Mouse (Mus musculus): ENCODE data around the gene Hist1h4k. TPM values are rescaled to one million over a fixed set of nuclear protein-coding genes. Genes with fewer than 3 reads are reported as not detected.
"Not testable (repeated sequence)": the region's sequence is repeated elsewhere in the genome, so short reads cannot be mapped to it uniquely, and the experiment has no call there.

Gene Hist1h4k
- total and polyA plus RNA-seq, 2 experiments = 3.6 to 41.2 TPM

GRCm38 (mm10) chr13:21778814-21779766 lies 28.8 kb upstream of the Hist1h4k start:
- peak overlapping the region; percentile 57 for H3K4me3 ChIP-seq (ENCODE audit: insufficient read depth, low read depth, low read length)
- H3K27me3 ChIP-seq (ENCODE audit: control insufficient read depth, insufficient read depth, low read length) = no peaks in the 10 kb centered on the region
- H3K79me2 ChIP-seq (ENCODE audit: control insufficient read depth, insufficient read depth, low read length) = no peaks in the 10 kb centered on the region
- TF ChIP-seq POLR2A (IDR thresholded peaks at IDR 0.05; ENCODE audit: extremely low read depth, insufficient read depth, low read length) (no peak), CTCF (IDR thresholded peaks at IDR 0.05; ENCODE audit: low read depth, low read length) (no peak)
- WGBS = 3% methylated on average over 33 of the region's 33 CpGs
- peak overlapping the region; percentile 8; the same call in 1 of the 2 replicates for H3K27ac ChIP-seq (replicated peaks; ENCODE audit: insufficient read depth, low read depth, low read length)
- H3K9ac ChIP-seq (ENCODE audit: low read depth, low read length) = peak overlapping the region; percentile 69
- peak; percentile 68 for DNase-seq (ENCODE audit: extremely low read depth, low read depth, low spot score)
- H3K36me3 ChIP-seq (ENCODE audit: control insufficient read depth, insufficient read depth, low read length) = no peaks in the 10 kb centered on the region
- peaks cover 7% of the 10 kb centered on the region for H3K4me1 ChIP-seq (ENCODE audit: control insufficient read depth, insufficient read depth, low read length)

DNA sequence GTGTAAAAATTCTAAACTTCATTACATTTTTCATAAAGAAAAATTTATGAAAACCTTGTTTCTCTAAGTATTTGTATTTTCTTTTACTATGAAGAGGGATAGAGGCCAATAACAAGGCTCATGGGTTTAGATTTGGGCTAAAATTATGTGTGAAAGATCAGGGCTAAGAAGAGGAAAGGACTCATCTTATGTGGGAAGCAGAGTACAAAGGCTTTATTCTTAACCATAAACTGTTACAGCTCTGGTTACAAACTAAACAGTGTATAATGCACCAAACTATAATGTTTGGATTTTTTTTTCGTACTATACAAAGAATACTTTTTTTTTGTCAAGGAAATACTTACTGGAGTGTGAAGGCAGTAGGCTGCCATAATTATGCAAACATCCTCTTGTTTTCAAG lies 5.4 kb upstream of the Hist1h4k start:
- Histone ChIP-seq H3K4me1 (ENCODE audit: control insufficient read depth, insufficient read depth, low read length) (peaks cover 5% of the 10 kb centered on the region), H3K36me3 (ENCODE audit: control insufficient read depth, insufficient read depth, low read length) (no peaks in the 10 kb centered on the region), H3K4me3 (ENCODE audit: insufficient read depth, low read depth, low read length) (no peak overlapping the region), H3K9ac (ENCODE audit: low read depth, low read length) (no peak overlapping the region), H3K27me3 (ENCODE audit: control insufficient read depth, insufficient read depth, low read length) (no peaks in the 10 kb centered on the region), H3K27ac (replicated peaks; ENCODE audit: insufficient read depth, low read depth, low read length) (no peak overlapping the region), H3K79me2 (ENCODE audit: control insufficient read depth, insufficient read depth, low read length) (no peaks in the 10 kb centered on the region)
- WGBS = 87% methylated on average over 1 of the region's 1 CpGs
- TF ChIP-seq CTCF (IDR thresholded peaks at IDR 0.05; ENCODE audit: low read depth, low read length) = no peak
- no peak for TF ChIP-seq POLR2A (IDR thresholded peaks at IDR 0.05; ENCODE audit: extremely low read depth, insufficient read depth, low read length)
- DNase-seq (ENCODE audit: extremely low read depth, low read depth, low spot score) = no peak

DNA sequence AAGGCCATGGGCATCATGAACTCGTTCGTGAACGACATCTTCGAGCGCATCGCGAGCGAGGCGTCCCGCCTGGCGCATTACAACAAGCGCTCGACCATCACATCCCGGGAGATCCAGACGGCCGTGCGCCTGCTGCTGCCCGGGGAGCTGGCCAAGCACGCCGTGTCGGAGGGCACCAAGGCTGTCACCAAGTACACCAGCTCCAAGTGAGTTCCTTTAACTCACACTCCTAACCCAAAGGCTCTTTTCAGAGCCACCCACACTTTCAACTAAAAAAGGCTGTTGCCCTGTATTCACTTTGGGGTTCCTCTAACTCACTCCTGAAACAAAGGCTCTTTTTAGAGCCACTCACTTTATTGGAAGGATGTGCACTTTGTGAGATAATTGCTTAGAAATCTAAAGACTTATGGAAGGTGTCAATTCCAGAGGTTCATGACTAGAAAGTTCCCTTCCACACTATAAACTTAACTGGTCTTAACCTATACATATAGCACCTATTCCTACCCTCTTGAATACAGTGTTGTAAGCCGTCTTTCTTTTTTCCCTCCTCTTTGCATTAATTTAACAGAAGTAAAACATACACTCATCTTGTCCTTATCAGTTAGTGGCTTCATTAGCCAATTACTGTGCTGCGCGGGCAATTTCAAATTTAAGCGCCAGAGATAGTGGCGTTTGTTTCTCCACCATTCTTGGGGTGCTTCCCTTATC lies 4.1 kb upstream of the Hist1h4k start:
- H3K9ac ChIP-seq (ENCODE audit: low read depth, low read length); H3K27me3 ChIP-seq (ENCODE audit: control insufficient read depth, insufficient read depth, low read length); H3K27ac ChIP-seq (replicated peaks; ENCODE audit: insufficient read depth, low read depth, low read length); H3K4me1 ChIP-seq (ENCODE audit: control insufficient read depth, insufficient read depth, low read length); DNase-seq (ENCODE audit: extremely low read depth, low read depth, low spot score); H3K79me2 ChIP-seq (ENCODE audit: control insufficient read depth, insufficient read depth, low read length); H3K36me3 ChIP-seq (ENCODE audit: control insufficient read depth, insufficient read depth, low read length): not testable (repeated sequence)
- WGBS = under 1% methylated on average over 16 of the region's 26 CpGs
- peak overlapping the region; percentile 40; the same call in 1 of the 2 replicates for H3K4me3 ChIP-seq (ENCODE audit: insufficient read depth, low read depth, low read length)

DNA sequence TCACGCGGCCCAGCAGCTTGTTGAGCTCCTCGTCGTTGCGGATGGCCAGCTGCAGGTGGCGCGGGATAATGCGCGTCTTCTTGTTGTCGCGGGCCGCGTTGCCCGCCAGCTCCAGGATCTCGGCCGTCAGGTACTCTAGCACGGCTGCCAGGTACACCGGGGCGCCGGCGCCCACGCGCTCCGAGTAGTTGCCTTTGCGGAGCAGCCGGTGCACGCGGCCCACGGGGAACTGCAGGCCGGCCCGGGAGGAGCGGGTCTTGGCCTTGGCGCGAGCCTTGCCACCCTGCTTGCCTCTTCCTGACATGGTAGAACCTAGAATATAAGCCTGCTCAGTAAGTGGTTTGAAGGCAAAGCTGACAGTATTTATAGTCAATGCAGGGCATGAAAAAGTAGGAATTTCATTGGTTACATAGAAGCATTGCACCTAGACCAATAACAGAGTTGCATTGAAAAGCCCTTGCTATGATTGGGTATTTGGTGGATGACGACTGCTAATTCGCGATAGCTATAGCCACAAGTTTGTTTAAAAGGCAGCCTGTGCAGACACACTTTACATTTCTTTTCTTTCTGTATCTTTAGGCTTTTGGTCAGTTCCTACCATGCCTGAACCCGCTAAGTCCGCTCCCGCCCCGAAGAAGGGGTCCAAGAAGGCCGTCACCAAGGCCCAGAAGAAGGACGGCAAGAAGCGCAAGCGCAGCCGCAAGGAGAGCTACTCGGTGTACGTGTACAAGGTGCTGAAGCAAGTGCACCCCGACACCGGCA lies 3.4 kb upstream of the Hist1h4k start, which contains the start of the genes Hist1h2ak and Hist1h2bn:
TSS of gene Hist1h2ak (minus strand) at position 304 of the 762 bp plus-strand sequence.
TSS of gene Hist1h2bn (plus strand) at position 600 of the 762 bp plus-strand sequence.
- H3K79me2 ChIP-seq (ENCODE audit: control insufficient read depth, insufficient read depth, low read length); H3K36me3 ChIP-seq (ENCODE audit: control insufficient read depth, insufficient read depth, low read length); H3K4me1 ChIP-seq (ENCODE audit: control insufficient read depth, insufficient read depth, low read length); H3K27me3 ChIP-seq (ENCODE audit: control insufficient read depth, insufficient read depth, low read length): not testable (repeated sequence)
- TF ChIP-seq POLR2A (IDR thresholded peaks at IDR 0.05; ENCODE audit: extremely low read depth, insufficient read depth, low read length) = 0 out of 2 replicates have a peak, but pooled peaks have one; percentile 35
- DNase-seq (ENCODE audit: extremely low read depth, low read depth, low spot score) = peak; percentile 80
- peak within 1 kb of the TSS; percentile 97 for H3K4me3 ChIP-seq (ENCODE audit: insufficient read depth, low read depth, low read length)
- H3K9ac ChIP-seq (ENCODE audit: low read depth, low read length) = peak within 1 kb of the TSS; percentile 77
- WGBS = under 1% methylated on average over 48 of the region's 50 CpGs
- H3K27ac ChIP-seq (replicated peaks; ENCODE audit: insufficient read depth, low read depth, low read length) = peak within 1 kb of the TSS; percentile 81

DNA sequence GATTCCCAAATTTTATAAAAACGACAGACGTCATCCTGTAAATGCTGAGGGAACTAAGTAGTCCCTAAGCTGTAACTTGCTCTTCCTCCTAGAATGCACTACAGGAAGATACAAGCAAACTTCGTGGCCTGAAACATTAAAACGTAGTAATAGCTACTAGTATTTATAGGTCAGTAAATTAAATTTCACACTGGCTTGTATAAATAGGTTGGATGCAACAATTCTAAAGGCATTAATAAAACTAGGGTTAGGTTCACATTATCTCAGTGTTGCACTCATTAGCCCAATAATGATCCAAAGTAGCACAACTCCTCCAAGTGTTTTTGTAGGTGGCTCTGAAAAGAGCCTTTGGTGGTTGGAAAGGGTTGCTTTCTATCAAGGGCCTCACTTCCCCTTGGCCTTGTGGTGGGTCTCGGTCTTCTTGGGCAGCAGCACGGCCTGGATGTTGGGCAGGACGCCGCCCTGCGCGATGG lies 2.8 kb upstream of the Hist1h4k start:
- TF ChIP-seq POLR2A (IDR thresholded peaks at IDR 0.05; ENCODE audit: extremely low read depth, insufficient read depth, low read length) (no peak), CTCF (IDR thresholded peaks at IDR 0.05; ENCODE audit: low read depth, low read length) (0 out of 2 replicates have a peak, but pooled peaks have one; percentile 1)
- H3K36me3 ChIP-seq (ENCODE audit: control insufficient read depth, insufficient read depth, low read length) = no peaks in the 10 kb centered on the region
- 10% methylated on average over 10 of the region's 10 CpGs for WGBS
- peaks cover 7% of the 10 kb centered on the region for H3K4me1 ChIP-seq (ENCODE audit: control insufficient read depth, insufficient read depth, low read length)
- H3K4me3 ChIP-seq (ENCODE audit: insufficient read depth, low read depth, low read length) = peak overlapping the region; percentile 97
- no peak for DNase-seq (ENCODE audit: extremely low read depth, low read depth, low spot score)
- no peaks in the 10 kb centered on the region for H3K27me3 ChIP-seq (ENCODE audit: control insufficient read depth, insufficient read depth, low read length)
- H3K79me2 ChIP-seq (ENCODE audit: control insufficient read depth, insufficient read depth, low read length) = no peaks in the 10 kb centered on the region; the same call in 1 of the 2 replicates
- H3K9ac ChIP-seq (ENCODE audit: low read depth, low read length) = peak overlapping the region; percentile 61
- peak overlapping the region; percentile 37; the same call in 1 of the 2 replicates for H3K27ac ChIP-seq (replicated peaks; ENCODE audit: insufficient read depth, low read depth, low read length)

Data from liver, adult 2 months (tissue).